Mouse (Mus musculus) liver, embryonic 14.5 days (tissue): ENCODE data around the gene Cmklr1.

Experiments used
- CTCF ChIP-seq: IDR thresholded peaks from 2 replicates; pipeline ENCODE4 v1.5.1; 2016; ENCODE audit warnings: antibody characterized with exemption, low read depth, control low read depth
- EP300 ChIP-seq: IDR thresholded peaks from 2 replicates; pipeline ENCODE4 v1.6.1; 2016; ENCODE audit warnings: antibody characterized with exemption, low read depth

DNA sequence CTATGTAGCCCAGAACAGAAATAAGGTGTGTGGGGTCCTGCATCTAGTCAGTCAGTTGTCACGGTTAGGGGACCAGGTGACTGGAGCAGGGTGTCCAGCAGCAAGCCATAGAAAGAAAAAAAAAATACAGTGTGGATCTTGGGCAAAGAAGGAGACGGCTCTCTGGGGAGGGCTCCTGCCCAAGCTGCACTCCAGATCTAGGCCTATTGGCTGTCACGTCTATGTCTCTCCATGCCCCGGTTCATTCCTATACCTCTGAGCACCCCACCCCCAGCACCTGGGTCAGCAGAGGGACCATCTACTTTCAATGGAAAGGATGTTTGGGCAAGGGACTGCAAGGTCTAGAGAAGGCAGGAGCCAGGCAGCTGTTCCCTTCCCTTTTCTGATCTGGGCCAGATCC is 29.3 kb upstream of the Cmklr1 start:
- TF ChIP-seq CTCF (no peak), EP300 (no peak)
